Mouse (Mus musculus): ENCODE results near the gene March4. TPM values are rescaled to one million over a fixed set of nuclear protein-coding genes. Genes with fewer than 3 reads are reported as not detected.

Gene March4
- polyA plus RNA-seq, 1 experiment from 2014 or later = not detected

DNA sequence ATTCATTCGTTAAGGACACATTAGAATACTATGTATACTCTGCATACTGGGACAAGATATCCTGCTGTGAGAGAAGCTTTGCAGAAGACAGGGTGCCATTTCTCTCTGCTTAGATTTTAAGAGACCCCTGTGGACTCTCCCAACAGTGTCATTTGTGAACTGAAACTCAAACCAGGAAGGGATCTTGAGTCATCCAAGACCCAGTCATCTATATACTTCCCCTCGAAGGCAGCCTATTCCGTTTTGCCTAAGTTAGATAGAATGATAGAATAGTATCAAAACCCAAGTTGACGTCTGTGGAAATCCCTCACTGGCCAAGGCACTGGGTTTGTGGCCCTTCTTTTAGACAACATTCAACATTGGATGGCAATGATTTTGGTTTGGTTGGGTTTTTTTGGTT, 7.5 kb downstream of the March4 start:
- Histone ChIP-seq H3K9ac (no peak overlapping the region), H3K27me3 (peaks cover 3% of the 10 kb centered on the region), H3K36me3 (no peaks in the 10 kb centered on the region), H3K27ac (no peak overlapping the region), H3K4me3 (replicated peaks) (no peak overlapping the region), H3K4me1 (replicated peaks) (no peaks in the 10 kb centered on the region), H3K4me2 (no peak overlapping the region), H3K9me3 (replicated peaks) (no peaks in the 10 kb centered on the region)
- DNase-seq (no peak), ATAC-seq (ENCODE audit: low read depth) (no peak)
- WGBS (ENCODE audit: insufficient replicate concordance) = 68% methylated on average over 4 of the region's 4 CpGs

DNA sequence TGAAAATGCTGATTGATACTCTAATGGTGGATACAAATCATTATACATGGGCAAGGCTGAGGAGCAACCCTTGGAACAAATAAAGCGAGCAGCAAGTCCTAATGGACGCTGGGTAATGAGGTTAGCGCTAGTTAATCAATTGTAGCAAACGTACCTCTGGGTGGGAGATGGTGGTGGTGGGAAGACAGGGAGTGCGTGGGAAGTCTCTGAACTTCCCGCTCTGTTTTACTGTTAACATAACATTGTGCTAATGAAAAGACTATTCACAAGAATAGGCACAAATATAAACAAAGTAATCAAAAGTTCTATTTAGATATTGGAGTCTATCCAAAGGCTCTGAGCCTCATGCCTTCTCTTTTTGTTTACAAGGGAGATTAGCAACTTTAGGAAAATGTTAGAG, 13.1 kb downstream of the March4 start:
- DNase-seq (no peak), ATAC-seq (ENCODE audit: low read depth) (no peak)
- whole genome bisulfite sequencing (ENCODE audit: insufficient replicate concordance) = 51% methylated on average over 6 of the region's 6 CpGs
- Histone ChIP-seq H3K27ac (no peak overlapping the region), H3K36me3 (no peaks in the 10 kb centered on the region), H3K27me3 (no peaks in the 10 kb centered on the region), H3K9me3 (replicated peaks) (no peaks in the 10 kb centered on the region), H3K4me3 (replicated peaks) (no peak overlapping the region), H3K4me1 (replicated peaks) (no peaks in the 10 kb centered on the region), H3K4me2 (no peak overlapping the region), H3K9ac (no peak overlapping the region)

DNA sequence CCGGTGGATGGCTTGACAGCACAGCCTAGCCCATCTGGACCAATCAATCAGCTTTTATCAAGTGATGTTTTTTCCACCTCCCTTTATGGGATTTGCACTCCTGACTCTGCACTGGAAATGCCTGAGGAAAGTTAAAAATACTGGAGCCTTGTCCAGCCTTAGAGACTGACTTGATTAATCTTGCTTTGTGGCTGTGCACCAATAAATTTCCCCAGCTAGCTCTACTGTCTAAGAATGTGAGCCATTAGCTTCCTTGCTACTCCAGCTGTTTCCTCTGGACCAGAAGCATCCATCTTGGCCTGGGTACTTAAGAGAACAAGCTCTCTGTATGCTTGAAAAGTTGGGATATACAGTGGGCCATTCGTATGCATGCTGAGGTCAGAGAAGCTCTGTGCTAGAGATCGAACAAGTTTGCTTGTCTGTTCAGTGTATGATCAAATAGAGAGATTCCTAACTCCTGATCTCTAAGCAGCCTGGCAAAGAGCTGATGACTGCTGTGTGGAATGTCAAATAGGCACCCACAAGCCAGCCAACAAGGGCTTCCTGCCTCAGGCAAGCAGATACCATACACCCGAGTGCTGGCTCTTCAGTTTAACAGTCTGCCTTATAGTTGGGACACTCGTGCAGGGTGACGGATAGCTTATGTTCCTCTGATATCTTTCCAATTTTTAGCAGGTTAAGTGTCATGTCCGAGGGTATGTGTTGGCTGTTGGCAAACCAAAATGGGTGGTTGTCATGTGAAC, 25.8 kb downstream of the March4 start:
- no peak for DNase-seq

DNA sequence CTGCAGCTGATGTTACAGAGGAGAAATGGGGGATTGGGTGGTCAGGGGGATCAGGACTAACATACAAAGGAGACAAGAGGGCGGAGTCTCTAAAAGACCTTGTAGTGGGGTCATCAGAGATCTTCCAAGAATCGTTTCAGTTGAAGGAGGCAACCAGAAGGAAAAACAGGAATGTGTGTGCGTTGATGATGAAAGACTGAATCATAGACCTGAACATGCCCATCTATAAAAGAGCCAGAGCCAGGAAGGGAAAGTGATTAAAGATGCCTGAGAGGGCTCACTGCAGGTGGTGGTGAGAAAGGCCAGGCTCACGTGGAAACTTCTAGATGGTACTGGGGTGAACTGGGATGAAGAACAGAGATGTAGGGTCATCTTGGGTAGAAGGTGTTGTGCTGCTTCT, 27.2 kb downstream of the March4 start:
- no peak overlapping the region for H3K27ac ChIP-seq
- ATAC-seq (ENCODE audit: low read depth) (no peak), DNase-seq (no peak)
- no peak overlapping the region for H3K9ac ChIP-seq
- no peaks in the 10 kb centered on the region for H3K9me3 ChIP-seq (replicated peaks)
- no peaks in the 10 kb centered on the region for H3K36me3 ChIP-seq
- 66% methylated on average over 4 of the region's 4 CpGs for WGBS (ENCODE audit: insufficient replicate concordance)
- H3K27me3 ChIP-seq = no peaks in the 10 kb centered on the region
- no peaks in the 10 kb centered on the region for H3K4me1 ChIP-seq (replicated peaks)
- H3K4me3 ChIP-seq (replicated peaks) = no peak overlapping the region
- no peak overlapping the region for H3K4me2 ChIP-seq

More for the DNA sequence above, 25.8 kb downstream of the March4 start:
- Histone ChIP-seq H3K27ac (no peak overlapping the region), H3K4me1 (replicated peaks) (no peaks in the 10 kb centered on the region), H3K9ac (no peak overlapping the region), H3K36me3 (no peaks in the 10 kb centered on the region), H3K27me3 (no peaks in the 10 kb centered on the region), H3K4me3 (replicated peaks) (no peak overlapping the region), H3K4me2 (no peak overlapping the region), H3K9me3 (replicated peaks) (no peaks in the 10 kb centered on the region)
- WGBS (ENCODE audit: insufficient replicate concordance) = 62% methylated on average over 7 of the region's 7 CpGs
- ATAC-seq (ENCODE audit: low read depth) = no peak

DNA sequence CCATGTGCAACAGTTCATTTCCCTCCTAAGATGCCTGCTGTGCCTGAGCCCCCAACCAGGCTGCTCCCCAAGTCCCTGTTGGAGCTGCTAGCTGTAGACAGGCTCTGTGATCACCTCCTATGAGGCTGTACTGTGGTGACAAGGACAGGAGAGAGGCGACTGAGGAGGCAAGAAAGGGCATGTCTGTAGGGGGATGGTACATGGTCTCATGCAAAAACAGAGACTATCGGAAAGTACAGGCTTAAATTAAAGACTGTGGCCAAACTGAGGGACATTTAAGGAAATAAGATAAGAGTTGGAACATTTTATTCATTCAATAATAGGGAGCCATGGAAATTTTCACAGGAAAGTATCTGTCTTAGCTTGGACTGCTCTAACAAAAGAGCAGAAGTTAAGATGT, 29.1 kb downstream of the March4 start:
- Histone ChIP-seq H3K27ac (no peak overlapping the region), H3K9me3 (replicated peaks) (no peaks in the 10 kb centered on the region), H3K9ac (no peak overlapping the region), H3K4me1 (replicated peaks) (no peaks in the 10 kb centered on the region), H3K4me2 (no peak overlapping the region), H3K27me3 (no peaks in the 10 kb centered on the region), H3K36me3 (no peaks in the 10 kb centered on the region), H3K4me3 (replicated peaks) (no peak overlapping the region)
- no peak for ATAC-seq (ENCODE audit: low read depth)
- WGBS (ENCODE audit: insufficient replicate concordance) = 46% methylated on average over 2 of the region's 2 CpGs
- no peak for DNase-seq

DNA sequence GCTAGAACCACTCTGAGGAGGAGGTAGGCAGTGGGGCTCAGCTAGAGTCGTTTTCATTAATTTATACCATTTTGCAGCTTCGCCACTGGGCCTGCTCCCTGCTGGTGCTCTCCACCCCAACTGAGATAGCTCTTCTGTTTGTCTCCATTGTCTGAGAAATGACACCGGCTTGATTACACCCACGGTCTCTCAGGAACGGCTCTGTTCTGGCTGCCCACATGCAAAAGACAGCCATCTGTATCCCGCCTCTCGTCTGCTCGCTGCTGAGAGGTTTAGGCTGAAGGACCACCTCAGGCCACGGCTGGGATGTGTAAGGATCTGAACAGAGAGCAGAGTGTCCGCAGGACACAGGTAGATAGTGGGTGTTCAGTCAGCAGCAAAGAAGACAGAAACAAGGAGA, 30.5 kb downstream of the March4 start:
- Histone ChIP-seq H3K4me1 (replicated peaks) (no peaks in the 10 kb centered on the region), H3K4me3 (replicated peaks) (no peak overlapping the region), H3K27ac (no peak overlapping the region), H3K9me3 (replicated peaks) (no peaks in the 10 kb centered on the region), H3K4me2 (no peak overlapping the region), H3K27me3 (no peaks in the 10 kb centered on the region), H3K36me3 (no peaks in the 10 kb centered on the region), H3K9ac (no peak overlapping the region)
- ATAC-seq (ENCODE audit: low read depth) (no peak), DNase-seq (no peak)
- 48% methylated on average over 10 of the region's 10 CpGs for WGBS (ENCODE audit: insufficient replicate concordance)

DNA sequence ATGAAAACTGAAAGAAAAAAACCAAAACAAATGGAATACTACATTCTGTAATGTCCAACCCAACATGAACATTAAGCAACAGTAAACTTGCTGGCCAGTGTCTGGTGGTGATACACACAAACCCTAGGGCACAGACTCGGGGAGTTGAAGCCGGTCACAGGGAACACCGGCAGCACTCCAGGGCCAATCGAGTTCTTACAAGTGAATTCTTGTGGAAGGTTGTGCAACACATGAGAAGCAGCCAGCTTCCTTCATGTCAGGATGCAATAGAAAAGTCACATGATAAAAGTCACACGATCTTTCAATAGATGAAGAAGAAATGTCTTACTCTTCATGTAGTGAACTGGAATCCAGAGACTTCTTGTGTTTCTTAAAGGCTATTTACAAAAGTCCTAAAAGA, 39.1 kb downstream of the March4 start:
- DNase-seq (no peak), ATAC-seq (ENCODE audit: low read depth) (no peak)
- H3K4me1 ChIP-seq (replicated peaks) = no peaks in the 10 kb centered on the region
- H3K9ac ChIP-seq = no peak overlapping the region
- H3K27ac ChIP-seq = no peak overlapping the region
- H3K4me3 ChIP-seq (replicated peaks) = no peak overlapping the region
- H3K27me3 ChIP-seq = no peaks in the 10 kb centered on the region
- no peak overlapping the region for H3K4me2 ChIP-seq
- H3K9me3 ChIP-seq (replicated peaks) = no peaks in the 10 kb centered on the region
- WGBS (ENCODE audit: insufficient replicate concordance) = 71% methylated on average over 5 of the region's 5 CpGs
- no peaks in the 10 kb centered on the region for H3K36me3 ChIP-seq

DNA sequence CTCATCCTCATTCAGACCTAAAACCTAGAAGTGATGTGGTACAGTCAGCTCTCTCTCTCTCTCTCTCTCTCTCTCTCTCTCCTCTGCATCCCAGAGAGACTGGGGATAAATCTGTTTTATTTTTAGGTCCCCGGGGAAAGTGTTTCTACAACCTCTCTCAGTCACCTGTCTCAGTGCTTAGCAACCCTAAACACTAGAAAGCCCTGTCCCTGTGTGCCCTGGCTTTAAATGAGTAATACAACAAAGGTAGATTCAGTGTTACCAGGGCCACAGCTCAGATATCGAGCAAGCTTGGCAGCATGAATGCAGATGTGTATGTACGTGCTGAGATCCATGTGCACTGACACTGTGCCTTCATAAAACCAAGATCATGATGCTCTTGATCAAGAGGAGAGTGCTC, 43.3 kb downstream of the March4 start:
- no peak for ATAC-seq (ENCODE audit: low read depth)
- 62% methylated on average over 3 of the region's 3 CpGs for WGBS (ENCODE audit: insufficient replicate concordance)
- no peak for DNase-seq
- H3K9ac ChIP-seq = no peak overlapping the region
- no peaks in the 10 kb centered on the region for H3K36me3 ChIP-seq
- no peak overlapping the region for H3K4me2 ChIP-seq
- no peaks in the 10 kb centered on the region for H3K4me1 ChIP-seq (replicated peaks)
- H3K9me3 ChIP-seq (replicated peaks) = no peaks in the 10 kb centered on the region
- H3K4me3 ChIP-seq (replicated peaks) = no peak overlapping the region
- no peak overlapping the region for H3K27ac ChIP-seq
- H3K27me3 ChIP-seq = no peaks in the 10 kb centered on the region

DNA sequence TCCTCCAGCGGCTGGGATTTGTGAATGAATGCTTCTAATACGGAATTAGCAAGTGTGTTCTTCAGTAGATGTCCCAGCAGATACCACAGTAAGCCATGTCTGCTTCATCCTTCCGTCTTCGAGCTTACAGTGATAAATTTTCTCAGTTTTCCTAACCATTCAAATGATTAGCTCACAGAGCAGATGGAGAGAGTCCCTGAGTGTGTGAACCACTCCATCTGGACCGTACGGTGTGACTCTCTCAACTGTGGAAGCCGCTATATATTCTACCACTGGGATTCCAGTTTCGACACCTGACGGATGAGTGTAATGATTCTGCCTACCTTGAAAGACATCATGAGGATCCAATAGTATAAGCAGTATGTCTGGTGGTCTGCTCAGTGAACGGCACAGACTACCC, 44.1 kb downstream of the March4 start:
- no peaks in the 10 kb centered on the region for H3K9me3 ChIP-seq (replicated peaks)
- DNase-seq = no peak
- no peak overlapping the region for H3K4me2 ChIP-seq
- no peak overlapping the region for H3K27ac ChIP-seq
- no peak overlapping the region for H3K4me3 ChIP-seq (replicated peaks)
- 76% methylated on average over 10 of the region's 10 CpGs for WGBS (ENCODE audit: insufficient replicate concordance)
- no peak overlapping the region for H3K9ac ChIP-seq
- no peak for ATAC-seq (ENCODE audit: low read depth)
- H3K4me1 ChIP-seq (replicated peaks) = no peaks in the 10 kb centered on the region
- no peaks in the 10 kb centered on the region for H3K27me3 ChIP-seq
- H3K36me3 ChIP-seq = no peaks in the 10 kb centered on the region

DNA sequence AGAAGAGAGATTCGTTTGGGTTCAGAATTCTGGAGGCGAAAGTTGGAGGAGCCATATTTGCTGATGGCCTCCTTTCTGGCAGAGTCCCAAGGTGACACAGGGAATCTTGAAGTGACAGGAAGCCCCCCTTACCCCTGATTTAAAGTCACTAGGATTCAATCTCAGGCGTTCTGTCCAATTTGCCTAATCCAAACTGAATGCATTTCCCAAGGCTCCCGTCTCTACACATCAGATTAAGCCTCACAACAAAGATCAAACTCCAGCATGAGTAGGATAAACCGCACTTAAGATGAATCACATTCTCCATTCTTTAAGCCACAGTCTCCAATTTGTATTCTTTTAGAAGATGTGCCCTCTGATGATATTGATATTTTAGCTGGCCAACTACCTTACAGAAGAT, 45.4 kb downstream of the March4 start:
- DNase-seq (no peak), ATAC-seq (ENCODE audit: low read depth) (no peak)
- WGBS (ENCODE audit: insufficient replicate concordance) = 51% methylated on average over 5 of the region's 5 CpGs
- Histone ChIP-seq H3K4me1 (replicated peaks) (no peaks in the 10 kb centered on the region), H3K27ac (no peak overlapping the region), H3K9ac (no peak overlapping the region), H3K27me3 (no peaks in the 10 kb centered on the region), H3K9me3 (replicated peaks) (no peaks in the 10 kb centered on the region), H3K36me3 (no peaks in the 10 kb centered on the region), H3K4me2 (no peak overlapping the region), H3K4me3 (replicated peaks) (no peak overlapping the region)

DNA sequence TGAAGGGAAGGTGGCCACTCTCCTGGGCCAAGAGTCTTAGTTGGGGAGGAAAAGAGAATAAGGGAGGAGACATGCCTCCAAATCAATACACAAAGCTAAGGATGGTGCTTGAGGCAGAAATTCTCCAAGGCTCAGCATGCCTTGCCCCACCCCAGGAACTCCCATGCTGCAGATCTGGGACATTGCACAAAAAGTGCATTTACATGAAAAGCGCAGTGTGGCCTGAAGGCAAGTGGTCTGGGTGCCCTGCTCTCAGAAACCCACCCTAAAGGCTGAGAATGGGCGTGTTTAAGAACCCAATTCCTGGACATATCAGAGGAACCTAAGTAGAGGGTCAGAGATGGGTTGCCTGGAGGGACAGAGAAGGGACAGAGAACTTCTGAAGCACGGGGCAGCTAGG, 45.9 kb downstream of the March4 start:
- 46% methylated on average over 3 of the region's 3 CpGs for WGBS (ENCODE audit: insufficient replicate concordance)
- Histone ChIP-seq H3K4me3 (replicated peaks) (no peak overlapping the region), H3K4me1 (replicated peaks) (no peaks in the 10 kb centered on the region), H3K9me3 (replicated peaks) (no peaks in the 10 kb centered on the region), H3K27ac (no peak overlapping the region), H3K9ac (no peak overlapping the region), H3K27me3 (no peaks in the 10 kb centered on the region), H3K4me2 (no peak overlapping the region), H3K36me3 (no peaks in the 10 kb centered on the region)
- ATAC-seq (ENCODE audit: low read depth) (no peak), DNase-seq (no peak)

DNA sequence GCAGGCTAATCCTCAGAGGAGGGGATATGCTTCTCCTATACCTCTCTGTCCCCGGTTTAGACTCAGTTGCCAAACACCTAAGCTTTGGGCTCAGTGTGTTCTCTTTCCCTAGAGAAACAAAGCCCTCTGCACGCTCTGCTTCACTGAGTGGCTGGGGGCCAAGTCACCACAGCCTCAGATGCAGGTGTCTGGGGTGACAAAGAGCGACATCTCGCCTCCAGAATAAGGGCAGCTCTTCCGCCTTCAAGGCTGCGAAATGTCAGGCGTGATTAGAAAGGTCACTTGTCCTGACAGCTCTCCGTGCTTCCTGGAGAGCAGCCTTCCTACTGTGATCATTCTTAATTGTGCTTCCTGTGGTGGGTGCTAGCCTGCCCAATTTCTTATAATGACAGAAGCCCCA, 46.5 kb downstream of the March4 start:
- Histone ChIP-seq H3K27me3 (no peaks in the 10 kb centered on the region), H3K36me3 (no peaks in the 10 kb centered on the region), H3K27ac (no peak overlapping the region), H3K9me3 (replicated peaks) (no peaks in the 10 kb centered on the region), H3K9ac (no peak overlapping the region), H3K4me3 (replicated peaks) (no peak overlapping the region), H3K4me2 (no peak overlapping the region), H3K4me1 (replicated peaks) (no peaks in the 10 kb centered on the region)
- no peak for ATAC-seq (ENCODE audit: low read depth)
- no peak for DNase-seq
- WGBS (ENCODE audit: insufficient replicate concordance) = 9% methylated on average over 8 of the region's 8 CpGs

Measured in liver, embryonic 13.5 days (tissue).